Mouse (Mus musculus): ENCODE results near the gene Utp15. TPM values are rescaled to one million over a fixed set of nuclear protein-coding genes. Genes with fewer than 3 reads are reported as not detected.

Utp15 gene
- polyA plus RNA-seq, 1 experiment from 2014 or later: 17.8 TPM

GRCm38 (mm10) chr13:98245386-98245785 is 17.5 kb downstream of the Utp15 start:
- no peaks in the 10 kb centered on the region for H3K27me3 ChIP-seq
- no peak overlapping the region for H3K4me3 ChIP-seq (replicated peaks)
- no peaks in the 10 kb centered on the region for H3K4me1 ChIP-seq (replicated peaks)
- H3K9ac ChIP-seq: no peak overlapping the region
- WGBS (ENCODE audit: insufficient replicate concordance): 63% methylated on average over 7 of the region's 7 CpGs
- H3K9me3 ChIP-seq (replicated peaks): no peaks in the 10 kb centered on the region
- no peak for DNase-seq
- ATAC-seq (ENCODE audit: low read depth): no peak
- H3K36me3 ChIP-seq: peaks cover 32% of the 10 kb centered on the region
- H3K4me2 ChIP-seq: no peak overlapping the region
- H3K27ac ChIP-seq: no peak overlapping the region

GRCm38 (mm10) chr13:98244571-98245350 is 18.1 kb downstream of the Utp15 start:
- Histone ChIP-seq H3K4me1 (replicated peaks) (no peaks in the 10 kb centered on the region), H3K27ac (no peak overlapping the region), H3K9ac (no peak overlapping the region), H3K4me2 (no peak overlapping the region), H3K4me3 (replicated peaks) (no peak overlapping the region), H3K9me3 (replicated peaks) (no peaks in the 10 kb centered on the region), H3K36me3 (peaks cover 26% of the 10 kb centered on the region), H3K27me3 (no peaks in the 10 kb centered on the region)
- no peak for DNase-seq
- no peak for ATAC-seq (ENCODE audit: low read depth)
- 65% methylated on average over 5 of the region's 5 CpGs for WGBS (ENCODE audit: insufficient replicate concordance)

GRCm38 (mm10) chr13:98241531-98242282 is 21.1 kb downstream of the Utp15 start:
- Histone ChIP-seq H3K4me1 (replicated peaks) (no peaks in the 10 kb centered on the region), H3K27ac (no peak overlapping the region), H3K36me3 (no peaks in the 10 kb centered on the region), H3K9ac (no peak overlapping the region), H3K4me2 (no peak overlapping the region), H3K9me3 (replicated peaks) (no peaks in the 10 kb centered on the region), H3K27me3 (no peaks in the 10 kb centered on the region), H3K4me3 (replicated peaks) (no peak overlapping the region)
- DNase-seq (no peak), ATAC-seq (ENCODE audit: low read depth) (no peak)
- 46% methylated on average over 9 of the region's 9 CpGs for WGBS (ENCODE audit: insufficient replicate concordance)

GRCm38 (mm10) chr13:98239978-98240641 is 22.7 kb downstream of the Utp15 start:
- Histone ChIP-seq H3K27ac (no peak overlapping the region), H3K36me3 (no peaks in the 10 kb centered on the region), H3K9me3 (replicated peaks) (no peaks in the 10 kb centered on the region), H3K4me3 (replicated peaks) (no peak overlapping the region), H3K4me1 (replicated peaks) (no peaks in the 10 kb centered on the region), H3K4me2 (no peak overlapping the region), H3K9ac (no peak overlapping the region), H3K27me3 (no peaks in the 10 kb centered on the region)
- DNase-seq: no peak
- ATAC-seq (ENCODE audit: low read depth): no peak
- WGBS (ENCODE audit: insufficient replicate concordance): 15% methylated on average over 12 of the region's 12 CpGs

DNA sequence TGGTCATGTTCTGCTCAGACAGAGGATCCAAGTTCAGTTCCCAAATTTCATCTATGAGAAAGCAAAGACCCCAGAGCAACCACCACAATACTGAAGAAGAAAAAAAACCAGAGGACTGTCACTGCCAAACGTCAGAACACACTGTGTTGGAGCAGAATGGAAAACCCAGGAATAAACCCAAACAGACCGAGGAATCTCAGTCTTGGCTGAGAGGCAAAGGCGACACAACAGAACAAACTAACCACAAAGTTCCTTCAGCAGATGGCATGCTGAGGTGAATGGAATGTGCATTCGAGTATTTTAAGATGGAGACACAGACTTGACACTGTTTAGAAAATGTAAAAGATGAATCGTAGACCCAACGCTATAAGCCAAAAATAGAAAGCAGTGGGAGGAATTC is 27.4 kb downstream of the Utp15 start:
- H3K36me3 ChIP-seq: no peaks in the 10 kb centered on the region
- no peak overlapping the region for H3K9ac ChIP-seq
- DNase-seq: no peak
- no peaks in the 10 kb centered on the region for H3K27me3 ChIP-seq
- no peak for ATAC-seq (ENCODE audit: low read depth)
- H3K27ac ChIP-seq: no peak overlapping the region
- H3K9me3 ChIP-seq (replicated peaks): no peaks in the 10 kb centered on the region
- H3K4me1 ChIP-seq (replicated peaks): no peaks in the 10 kb centered on the region
- 58% methylated on average over 6 of the region's 6 CpGs for WGBS (ENCODE audit: insufficient replicate concordance)
- no peak overlapping the region for H3K4me2 ChIP-seq
- no peak overlapping the region for H3K4me3 ChIP-seq (replicated peaks)

DNA sequence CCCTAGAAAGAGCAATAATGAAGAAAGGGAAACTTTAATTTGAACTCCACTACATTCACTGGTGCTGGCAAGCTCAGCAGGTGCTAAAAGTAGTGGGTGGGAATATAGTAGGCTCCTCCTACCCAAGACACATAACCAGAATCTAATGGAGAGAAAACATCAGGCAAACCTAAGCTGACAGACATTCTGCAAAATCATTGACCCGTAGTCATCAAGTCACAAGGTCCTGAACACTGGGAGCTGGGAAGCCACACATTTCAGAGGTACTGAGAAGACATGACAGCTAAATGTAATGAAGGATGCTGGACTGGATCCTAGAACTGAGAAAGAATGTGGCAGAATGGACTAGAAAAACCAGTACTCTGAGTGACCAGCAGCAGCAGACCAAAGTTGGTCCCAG is 32.3 kb downstream of the Utp15 start:
- Histone ChIP-seq H3K9ac (no peak overlapping the region), H3K27me3 (no peaks in the 10 kb centered on the region), H3K4me1 (replicated peaks) (no peaks in the 10 kb centered on the region), H3K9me3 (replicated peaks) (no peaks in the 10 kb centered on the region), H3K36me3 (no peaks in the 10 kb centered on the region), H3K4me2 (no peak overlapping the region), H3K4me3 (replicated peaks) (no peak overlapping the region), H3K27ac (no peak overlapping the region)
- no peak for DNase-seq
- WGBS (ENCODE audit: insufficient replicate concordance): 84% methylated on average over 1 of the region's 1 CpGs
- ATAC-seq (ENCODE audit: low read depth): no peak

DNA sequence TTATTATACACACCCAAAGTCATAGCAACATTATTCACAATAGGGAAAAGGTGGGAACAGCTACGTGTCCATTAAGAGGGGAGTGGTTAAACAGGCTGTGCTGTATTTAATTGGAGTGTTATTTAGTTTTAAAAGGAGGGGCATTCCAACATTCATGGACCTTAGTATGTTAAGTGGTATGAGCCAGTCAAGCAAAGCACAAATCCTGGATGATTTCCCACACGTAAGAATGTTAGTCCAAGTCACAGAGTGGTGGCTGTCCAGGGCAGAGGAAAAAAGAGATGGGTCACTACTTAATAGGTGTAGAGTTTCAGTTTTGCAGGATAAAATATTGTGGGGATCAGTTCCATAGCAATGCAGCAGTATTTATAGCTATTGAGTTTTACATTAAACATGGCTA is 36.6 kb downstream of the Utp15 start:
- DNase-seq: no peak
- Histone ChIP-seq H3K4me3 (replicated peaks) (no peak overlapping the region), H3K9me3 (replicated peaks) (no peaks in the 10 kb centered on the region), H3K9ac (no peak overlapping the region), H3K4me2 (no peak overlapping the region), H3K27ac (no peak overlapping the region), H3K36me3 (no peaks in the 10 kb centered on the region), H3K4me1 (replicated peaks) (no peaks in the 10 kb centered on the region), H3K27me3 (0 out of 2 replicates have a peak, but pooled peaks cover 3% of the 10 kb centered on the region)
- 46% methylated on average over 2 of the region's 2 CpGs for WGBS (ENCODE audit: insufficient replicate concordance)
- ATAC-seq (ENCODE audit: low read depth): no peak

GRCm38 (mm10) chr13:98222848-98223247 is 40.0 kb downstream of the Utp15 start:
- 34% methylated on average over 12 of the region's 12 CpGs for WGBS (ENCODE audit: insufficient replicate concordance)
- Histone ChIP-seq H3K9me3 (replicated peaks) (no peaks in the 10 kb centered on the region), H3K9ac (no peak overlapping the region), H3K4me1 (replicated peaks) (no peaks in the 10 kb centered on the region), H3K27me3 (0 out of 2 replicates have a peak, but pooled peaks cover 3% of the 10 kb centered on the region), H3K27ac (no peak overlapping the region), H3K36me3 (no peaks in the 10 kb centered on the region), H3K4me3 (replicated peaks) (no peak overlapping the region), H3K4me2 (no peak overlapping the region)
- DNase-seq: no peak
- no peak for ATAC-seq (ENCODE audit: low read depth)

GRCm38 (mm10) chr13:98210137-98210536 is 52.7 kb downstream of the Utp15 start:
- H3K4me1 ChIP-seq (replicated peaks): peaks cover 10% of the 10 kb centered on the region
- 72% methylated on average over 7 of the region's 7 CpGs for WGBS (ENCODE audit: insufficient replicate concordance)
- H3K9me3 ChIP-seq (replicated peaks): no peaks in the 10 kb centered on the region
- ATAC-seq (ENCODE audit: low read depth) (no peak), DNase-seq (no peak)
- H3K27me3 ChIP-seq: peaks cover 39% of the 10 kb centered on the region
- no peak overlapping the region for H3K27ac ChIP-seq
- no peak overlapping the region for H3K4me2 ChIP-seq
- no peak overlapping the region for H3K9ac ChIP-seq
- H3K4me3 ChIP-seq (replicated peaks): no peak overlapping the region
- H3K36me3 ChIP-seq: no peaks in the 10 kb centered on the region

DNA sequence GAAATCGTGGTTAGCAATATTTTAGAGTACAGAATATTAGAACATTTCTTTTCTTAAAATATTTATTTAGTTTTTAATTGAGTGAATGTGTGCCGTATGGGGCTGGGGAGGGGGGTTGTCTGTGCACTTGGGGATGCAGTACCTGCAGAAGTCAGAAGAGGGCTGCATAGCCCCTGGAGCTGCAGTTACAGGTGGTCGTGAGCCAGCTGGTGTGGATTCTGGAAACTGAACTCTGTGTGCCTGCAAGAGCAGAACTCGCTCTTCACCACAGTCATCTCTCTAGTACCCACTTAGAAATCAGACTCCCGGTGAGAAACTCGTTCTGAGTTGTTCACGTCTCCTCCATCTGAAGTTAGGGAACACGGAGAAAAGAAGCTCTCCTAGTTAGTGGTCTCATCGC is 54.0 kb downstream of the Utp15 start:
- WGBS (ENCODE audit: insufficient replicate concordance): 38% methylated on average over 9 of the region's 9 CpGs

DNA sequence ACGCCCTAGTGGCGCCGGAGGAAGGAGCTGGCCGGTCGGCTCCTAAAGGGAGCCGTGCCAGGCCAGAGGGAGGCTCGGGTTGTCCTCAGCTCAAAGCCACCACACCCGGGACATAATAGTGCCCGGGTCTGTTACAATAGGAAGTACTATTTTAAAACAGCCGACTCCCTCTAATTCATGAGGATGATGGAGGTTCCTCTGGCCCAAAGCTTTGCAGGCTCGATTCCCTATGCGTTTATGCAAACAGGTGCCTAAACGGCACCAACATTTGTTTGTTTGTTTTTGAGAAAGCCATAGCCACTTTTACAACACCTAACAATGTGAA is 56.3 kb downstream of the Utp15 start:
- Histone ChIP-seq H3K9me3 (replicated peaks) (no peaks in the 10 kb centered on the region), H3K4me3 (replicated peaks) (peak overlapping the region; percentile 62), H3K9ac (peak overlapping the region; percentile 64), H3K4me2 (peak overlapping the region; percentile 89), H3K4me1 (replicated peaks) (peaks cover 10% of the 10 kb centered on the region), H3K36me3 (no peaks in the 10 kb centered on the region), H3K27me3 (peaks cover 62% of the 10 kb centered on the region), H3K27ac (no peak overlapping the region)
- no peak for DNase-seq
- no peak for ATAC-seq (ENCODE audit: low read depth)
- 3% methylated on average over 13 of the region's 13 CpGs for WGBS (ENCODE audit: insufficient replicate concordance)

More for the DNA sequence above, 54.0 kb downstream of the Utp15 start:
- no peaks in the 10 kb centered on the region for H3K36me3 ChIP-seq
- ATAC-seq (ENCODE audit: low read depth) (no peak), DNase-seq (no peak)
- H3K9me3 ChIP-seq (replicated peaks): no peaks in the 10 kb centered on the region
- H3K4me3 ChIP-seq (replicated peaks): no peak overlapping the region
- peaks cover 10% of the 10 kb centered on the region for H3K4me1 ChIP-seq (replicated peaks)
- H3K9ac ChIP-seq: no peak overlapping the region
- peaks cover 50% of the 10 kb centered on the region for H3K27me3 ChIP-seq
- no peak overlapping the region for H3K27ac ChIP-seq
- H3K4me2 ChIP-seq: no peak overlapping the region

Data from liver, embryonic 13.5 days (tissue).